Mouse (Mus musculus) liver, postnatal 0 days (tissue): Measurements from ENCODE around the gene Tmem214. TPM values are rescaled to one million over a fixed set of nuclear protein-coding genes. Genes with fewer than 3 reads are reported as not detected.
A peak's percentile ranks its signal among the peaks of the same experiment; 100 is the strongest.

Experiments
- ATAC-seq: fragments of 200-750 bp; cut with Nextera tagmentation; 2 replicates; pipeline ENCODE4 v1.8.0; 2017; ENCODE audit warnings: mild to moderate bottlenecking, moderate library complexity
- DNase-seq: peaks from one replicate; pipeline ENCODE4 v3.0.0-alpha.2; 2016
- H3K27ac ChIP-seq: fragments of 300-500 bp; sonication (generic); 2 replicates; pipeline ENCODE4 v1.5.1; 2014; ENCODE audit warnings: antibody characterized with exemption, moderate library complexity, mild to moderate bottlenecking, low read depth
- H3K27me3 ChIP-seq: fragments of 300-500 bp; sonication (generic); 2 replicates; pipeline ENCODE4 v1.6.1; 2014; ENCODE audit warnings: low read length, control low read depth, mixed read lengths; ENCODE audit not compliant: insufficient read depth
- H3K36me3 ChIP-seq: fragments of 300-500 bp; sonication (generic); replicated peaks from 2 replicates; pipeline ENCODE4 v1.6.1; 2014; ENCODE audit warnings: mild to moderate bottlenecking, control low read depth, low read length, moderate library complexity, mixed read lengths; ENCODE audit not compliant: insufficient read depth
- H3K4me1 ChIP-seq: fragments of 300-500 bp; sonication (generic); 2 replicates; pipeline ENCODE4 v1.6.1; 2014; ENCODE audit warnings: antibody characterized with exemption, mild to moderate bottlenecking, control low read depth; ENCODE audit not compliant: insufficient read depth
- H3K4me2 ChIP-seq: fragments of 300-500 bp; sonication (generic); 2 replicates; pipeline ENCODE4 v1.6.1; 2014; ENCODE audit warnings: low read depth, mild to moderate bottlenecking, low read length, moderate library complexity, mixed read lengths
- H3K4me3 ChIP-seq: fragments of 300-500 bp; sonication (generic); 2 replicates; pipeline ENCODE4 v1.5.1; 2014; ENCODE audit warnings: low read depth, low read length
- H3K9ac ChIP-seq: fragments of 300-500 bp; sonication (generic); replicated peaks from 2 replicates; pipeline ENCODE4 v1.6.1; 2014; ENCODE audit warnings: mild to moderate bottlenecking, moderate library complexity
- H3K9me3 ChIP-seq: fragments of 300-500 bp; sonication (generic); 2 replicates; pipeline ENCODE4 v1.6.1; 2016; ENCODE audit warnings: mild to moderate bottlenecking, control low read depth, low read length, mixed read lengths
- CTCF ChIP-seq: sonication (generic); IDR thresholded peaks from 2 replicates; pipeline ENCODE4 v1.5.1; 2016; ENCODE audit warnings: antibody characterized with exemption, low read depth
- EP300 ChIP-seq: IDR thresholded peaks from 2 replicates; pipeline ENCODE4 v1.6.1; 2016; ENCODE audit warnings: antibody characterized with exemption, low read depth, mild to moderate bottlenecking
- WGBS: fragments of 180-500 bp; shearing (Covaris S2); extraction: QIAGEN DNeasy Blood & Tissue Kit; methylation state at CpG from one replicate; pipeline ENCODE4 v1.1.7; 2014; ENCODE audit not compliant: insufficient replicate concordance; 5-methylcytosine and 5-hydroxymethylcytosine counted together
- polyA plus RNA-seq: library from polyadenylated mRNA; unstranded; fragments of >200 nt; fragmentation: Nextera tagmentation; extraction: Ambion mirVana; gene quantifications from 2 replicates; pipeline ENCODE4 v1.2.1, GENCODE M21; 2015

Tmem214 gene
- polyA plus RNA-seq, 1 experiment from 2014 or later = 32.1 TPM

- Histone ChIP-seq H3K4me2 (no peak overlapping the region), H3K27me3 (no peaks in the 10 kb centered on the region), H3K4me3 (no peak overlapping the region), H3K4me1 (no peaks in the 10 kb centered on the region), H3K36me3 (no peaks in the 10 kb centered on the region), H3K9me3 (no peaks in the 10 kb centered on the region), H3K9ac (no peak overlapping the region), H3K27ac (no peak overlapping the region)
- DNase-seq (peak; percentile 24), ATAC-seq (peak; percentile 36; the same call in 1 of the 2 replicates)
- no peak for TF ChIP-seq EP300
- TF ChIP-seq CTCF = peak; percentile 54
- 44% methylated on average over 3 of the region's 3 CpGs for WGBS
Measured at GRCm38 (mm10) chr5:30855674-30856073, 12.1 kb upstream of the Tmem214 start.

- Histone ChIP-seq H3K4me1 (no peaks in the 10 kb centered on the region), H3K4me2 (no peak overlapping the region), H3K9ac (no peak overlapping the region), H3K27ac (no peak overlapping the region), H3K36me3 (no peaks in the 10 kb centered on the region), H3K27me3 (no peaks in the 10 kb centered on the region), H3K4me3 (no peak overlapping the region), H3K9me3 (no peaks in the 10 kb centered on the region)
- DNase-seq (peak; percentile 15), ATAC-seq (no peak)
- TF ChIP-seq CTCF = peak; percentile 52
- TF ChIP-seq EP300 = no peak
- WGBS = 75% methylated on average over 2 of the region's 2 CpGs
Measured at GRCm38 (mm10) chr5:30856124-30856523, 11.7 kb upstream of the Tmem214 start.

GRCm38 (mm10) chr5:30863852-30864251, 4.0 kb upstream of the Tmem214 start:
- 36% methylated on average over 4 of the region's 4 CpGs for WGBS
- Histone ChIP-seq H3K9me3 (no peaks in the 10 kb centered on the region), H3K4me3 (no peak overlapping the region), H3K27ac (no peak overlapping the region), H3K36me3 (no peaks in the 10 kb centered on the region), H3K4me1 (0 out of 2 replicates have a peak, but pooled peaks cover under 1% of the 10 kb centered on the region), H3K4me2 (no peak overlapping the region), H3K9ac (no peak overlapping the region), H3K27me3 (no peaks in the 10 kb centered on the region)
- DNase-seq (no peak), ATAC-seq (peak; percentile 31; the same call in 1 of the 2 replicates)
- TF ChIP-seq CTCF (peak; percentile 53), EP300 (no peak)

GRCm38 (mm10) chr5:30864322-30864721, 3.5 kb upstream of the Tmem214 start:
- no peaks in the 10 kb centered on the region for H3K9me3 ChIP-seq
- no peak overlapping the region for H3K9ac ChIP-seq
- H3K27me3 ChIP-seq = no peaks in the 10 kb centered on the region
- H3K4me2 ChIP-seq = no peak overlapping the region
- DNase-seq (no peak), ATAC-seq (no peak)
- H3K4me1 ChIP-seq = 0 out of 2 replicates have a peak, but pooled peaks cover 5% of the 10 kb centered on the region
- H3K4me3 ChIP-seq = no peak overlapping the region
- TF ChIP-seq EP300 (no peak), CTCF (no peak)
- WGBS = 54% methylated on average over 15 of the region's 15 CpGs
- H3K36me3 ChIP-seq = no peaks in the 10 kb centered on the region
- H3K27ac ChIP-seq = no peak overlapping the region

GRCm38 (mm10) chr5:30866871-30867270, 941 bp upstream of the Tmem214 start:
- Histone ChIP-seq H3K27ac (peak overlapping the region; percentile 29; the same call in 1 of the 2 replicates), H3K36me3 (peaks cover 9% of the 10 kb centered on the region), H3K4me2 (no peak overlapping the region), H3K4me3 (no peak overlapping the region), H3K4me1 (peaks cover 11% of the 10 kb centered on the region; the same call in 1 of the 2 replicates), H3K9me3 (no peaks in the 10 kb centered on the region), H3K27me3 (no peaks in the 10 kb centered on the region), H3K9ac (no peak overlapping the region)
- no peak for TF ChIP-seq EP300
- TF ChIP-seq CTCF = no peak
- DNase-seq (peak; percentile 26), ATAC-seq (no peak)
- 47% methylated on average over 3 of the region's 3 CpGs for WGBS

- 22% methylated on average over 9 of the region's 9 CpGs for WGBS
- TF ChIP-seq CTCF = no peak
- TF ChIP-seq EP300 = no peak
- no peak for ATAC-seq
Measured at GRCm38 (mm10) chr5:30868981-30869380, 1.2 kb downstream of the Tmem214 start.

More at GRCm38 (mm10) chr5:30868981-30869380, 1.2 kb downstream of the Tmem214 start:
- Histone ChIP-seq H3K36me3 (peaks cover 30% of the 10 kb centered on the region), H3K9ac (peak overlapping the region; percentile 84; the same call in 1 of the 2 replicates), H3K4me2 (peak overlapping the region; percentile 89), H3K27me3 (no peaks in the 10 kb centered on the region), H3K9me3 (no peaks in the 10 kb centered on the region), H3K4me1 (peaks cover 11% of the 10 kb centered on the region; the same call in 1 of the 2 replicates), H3K4me3 (peak overlapping the region; percentile 71), H3K27ac (no peak overlapping the region)
- peak; percentile 16 for DNase-seq
